In the genomic region with DNA sequence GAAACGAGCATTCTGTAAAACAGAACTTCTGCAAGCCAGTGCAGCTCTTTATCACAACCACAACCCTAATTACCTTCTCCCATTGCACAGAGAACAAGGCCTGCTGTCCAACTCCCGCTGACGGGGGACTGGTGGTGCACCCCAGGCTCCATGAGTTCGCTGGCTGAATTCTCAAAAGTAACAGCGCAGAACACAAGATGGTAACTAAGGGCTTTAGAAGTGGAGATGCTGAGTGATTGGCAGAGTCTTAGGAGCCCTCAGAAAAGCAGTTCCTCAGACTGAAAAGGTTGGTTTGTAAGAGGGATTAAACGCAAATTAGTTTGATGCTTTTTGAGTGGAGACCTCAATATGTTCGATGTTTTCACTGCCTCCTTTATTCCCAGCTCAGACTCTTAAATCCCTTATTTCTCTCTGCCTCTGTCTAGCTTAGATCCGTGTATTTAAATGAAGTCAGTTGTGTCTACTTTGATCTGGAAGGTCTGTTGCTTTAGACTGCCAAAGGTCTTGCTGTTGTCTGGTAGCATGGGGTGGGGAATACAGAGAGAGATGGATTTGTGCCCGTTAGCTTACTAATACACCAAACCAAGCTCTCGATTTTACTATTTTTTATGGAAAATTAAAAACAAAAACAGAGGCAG, we compare ENCODE assay signal across 24 mouse cellular contexts. TPM values are rescaled to one million over a fixed set of nuclear protein-coding genes. Genes with fewer than 3 reads are reported as not detected.
A peak's percentile ranks its signal among the peaks of the same experiment; 100 is the strongest.
DNase-seq lines count a peak whose midpoint lies in the region; ATAC-seq and TF ChIP-seq lines count a peak whose summit lies in the region.
"Had no signal": no experiment of that assay in that cellular context is flagged by ENCODE, and none has a peak within 500 bp of the region (broad histone marks: within the 10 kb centered on the region; RNA-seq: fewer than 3 reads in every experiment).

No protein-coding gene starts in this region.

- no peak for TF ChIP-seq CTCF in midbrain, postnatal 0 days (IDR thresholded peaks at IDR 0.05)
- TF ChIP-seq CTCF in liver, postnatal 0 days (IDR thresholded peaks at IDR 0.05; ENCODE audit: low read depth) = no peak

- TF ChIP-seq EP300 in liver, postnatal 0 days (IDR thresholded peaks at IDR 0.05; ENCODE audit: low read depth) = no peak

- H3K27me3 ChIP-seq in midbrain, embryonic 10.5 days (ENCODE audit: low read depth, poor library complexity, severe bottlenecking) = peaks cover 64% of the 10 kb centered on the region
- no peaks in the 10 kb centered on the region for H3K27me3 ChIP-seq in midbrain, postnatal 0 days (ENCODE audit: insufficient read depth, low read length)
- no peaks in the 10 kb centered on the region for H3K27me3 ChIP-seq in forebrain, embryonic 14.5 days (replicated peaks; ENCODE audit: control insufficient read depth, insufficient read depth, low read length)
- peaks cover 57% of the 10 kb centered on the region for H3K27me3 ChIP-seq in midbrain, embryonic 12.5 days
- H3K27me3 ChIP-seq in liver, postnatal 0 days (ENCODE audit: insufficient read depth, low read length) = no peaks in the 10 kb centered on the region
- H3K27me3 ChIP-seq: Patski had no signal

- peak; percentile 24 for DNase-seq in midbrain, embryonic 10.5 days (ENCODE audit: low spot score)
- no peak for DNase-seq in midbrain, postnatal 0 days (ENCODE audit: low spot score)
- DNase-seq in forebrain, embryonic 14.5 days (ENCODE audit: low spot score) = peak; percentile 73
- no peak for DNase-seq in right cerebral cortex, adult 2 months (ENCODE audit: low spot score in 2 of 2)
- DNase-seq in left cerebral cortex, postnatal 36 days (ENCODE audit: low spot score in 2 of 2) = no peak
- DNase-seq in right cerebral cortex, postnatal 14 days = no peak
- DNase-seq in liver, postnatal 0 days = no peak
- DNase-seq: adrenal gland, postnatal 10 days; cerebellum, adult 11-12 months; cerebellum, adult 9-11 months; gastrocnemius, postnatal 10 days; heart, postnatal 14 days; kidney, adult 8-10 months; layer of hippocampus, adult 9-11 months; liver; lung, embryonic 14.5 days; retina, postnatal 1 day; spleen, adult 18-20 months had no signal

- no peak overlapping the region for H3K4me3 ChIP-seq in midbrain, embryonic 10.5 days
- H3K4me3 ChIP-seq in midbrain, postnatal 0 days (ENCODE audit: low read depth, low read length) = no peak overlapping the region
- H3K4me3 ChIP-seq in forebrain, embryonic 14.5 days (ENCODE audit: low read depth, low read length) = no peak overlapping the region
- H3K4me3 ChIP-seq in midbrain, embryonic 12.5 days = no peak overlapping the region
- no peak overlapping the region for H3K4me3 ChIP-seq in liver, postnatal 0 days (ENCODE audit: low read depth, low read length)

- H3K4me2 ChIP-seq in midbrain, postnatal 0 days (ENCODE audit: low read depth, low read length, poor library complexity, severe bottlenecking) = no peak overlapping the region
- no peak overlapping the region for H3K4me2 ChIP-seq in forebrain, embryonic 14.5 days (ENCODE audit: low read length)
- H3K4me2 ChIP-seq in midbrain, embryonic 12.5 days (replicated peaks) = no peak overlapping the region
- H3K4me2 ChIP-seq in liver, postnatal 0 days (ENCODE audit: low read depth, low read length) = no peak overlapping the region
- H3K4me2 ChIP-seq: lung, embryonic 14.5 days had no signal

- ATAC-seq in midbrain, postnatal 0 days (ENCODE audit: low FRiP score) = no peak
- ATAC-seq in forebrain, embryonic 14.5 days = peak; percentile 86
- peak; percentile 69 for ATAC-seq in midbrain, embryonic 12.5 days (ENCODE audit: low FRiP score, low read depth)
- no peak for ATAC-seq in liver, postnatal 0 days
- ATAC-seq: hindbrain, embryonic 16.5 days; intestine, embryonic 16.5 days; Patski had no signal

- H3K9me3 ChIP-seq in midbrain, embryonic 10.5 days (replicated peaks) = peaks cover 15% of the 10 kb centered on the region; the same call in 1 of the 2 replicates
- no peaks in the 10 kb centered on the region for H3K9me3 ChIP-seq in midbrain, postnatal 0 days (ENCODE audit: low read length)
- H3K9me3 ChIP-seq in forebrain, embryonic 14.5 days (replicated peaks; ENCODE audit: control insufficient read depth, low read length) = 0 out of 2 replicates have a peak, but pooled peaks cover 2% of the 10 kb centered on the region
- peaks cover 5% of the 10 kb centered on the region; the same call in 1 of the 2 replicates for H3K9me3 ChIP-seq in midbrain, embryonic 12.5 days
- no peaks in the 10 kb centered on the region for H3K9me3 ChIP-seq in liver, postnatal 0 days (ENCODE audit: low read length)

- intact Hi-C loops in left cerebral cortex, postnatal 36 days (cut with DNase I) = no loop called here

- peaks cover 22% of the 10 kb centered on the region for H3K4me1 ChIP-seq in midbrain, embryonic 10.5 days
- no peaks in the 10 kb centered on the region for H3K4me1 ChIP-seq in midbrain, postnatal 0 days (ENCODE audit: insufficient read depth, low read length)
- H3K4me1 ChIP-seq in forebrain, embryonic 14.5 days (ENCODE audit: control insufficient read depth, insufficient read depth, low read length) = no peaks in the 10 kb centered on the region
- H3K4me1 ChIP-seq in midbrain, embryonic 12.5 days = peaks cover 9% of the 10 kb centered on the region
- H3K4me1 ChIP-seq in liver, postnatal 0 days (ENCODE audit: insufficient read depth) = peaks cover 6% of the 10 kb centered on the region

- no peak overlapping the region for H3K9ac ChIP-seq in midbrain, postnatal 0 days (replicated peaks; ENCODE audit: low read length, poor library complexity, severe bottlenecking)
- no peak overlapping the region for H3K9ac ChIP-seq in forebrain, embryonic 14.5 days (ENCODE audit: low read length)
- H3K9ac ChIP-seq in midbrain, embryonic 12.5 days (replicated peaks) = no peak overlapping the region
- no peak overlapping the region for H3K9ac ChIP-seq in liver, postnatal 0 days (replicated peaks)
- H3K9ac ChIP-seq: liver, embryonic 14.5 days; lung, embryonic 14.5 days had no signal

- 36% methylated on average over 10 of the region's 10 CpGs for WGBS in midbrain, embryonic 10.5 days
- WGBS in midbrain, postnatal 0 days = 17% methylated on average over 10 of the region's 10 CpGs
- WGBS in forebrain, embryonic 14.5 days = 8% methylated on average over 10 of the region's 10 CpGs
- 15% methylated on average over 10 of the region's 10 CpGs for WGBS in midbrain, embryonic 12.5 days
- WGBS in liver, postnatal 0 days (ENCODE audit: insufficient replicate concordance) = 79% methylated on average over 10 of the region's 10 CpGs

- no peaks in the 10 kb centered on the region for H3K36me3 ChIP-seq in midbrain, embryonic 10.5 days
- no peaks in the 10 kb centered on the region for H3K36me3 ChIP-seq in midbrain, postnatal 0 days (ENCODE audit: insufficient read depth, low read length)
- no peaks in the 10 kb centered on the region for H3K36me3 ChIP-seq in forebrain, embryonic 14.5 days (ENCODE audit: control insufficient read depth, insufficient read depth, low read length)
- no peaks in the 10 kb centered on the region for H3K36me3 ChIP-seq in midbrain, embryonic 12.5 days
- H3K36me3 ChIP-seq in liver, postnatal 0 days (replicated peaks; ENCODE audit: insufficient read depth, low read length) = no peaks in the 10 kb centered on the region

- peak overlapping the region; percentile 61 for H3K27ac ChIP-seq in midbrain, embryonic 10.5 days (replicated peaks)
- H3K27ac ChIP-seq in midbrain, postnatal 0 days (ENCODE audit: low read depth, low read length) = no peak overlapping the region
- H3K27ac ChIP-seq in forebrain, embryonic 14.5 days (ENCODE audit: low read depth, low read length) = no peak overlapping the region
- H3K27ac ChIP-seq in midbrain, embryonic 12.5 days (replicated peaks) = 0 out of 2 replicates have a peak overlapping the region, but pooled peaks have one; percentile 42
- no peak overlapping the region for H3K27ac ChIP-seq in liver, postnatal 0 days (ENCODE audit: low read depth)
- H3K27ac ChIP-seq: kidney, postnatal 0 days; liver, embryonic 14.5 days had no signal

RNA-seq across cellular contexts. Expression of gene Degs1, which starts 30.0 kb away (rescaled TPM):
- polyA plus RNA-seq in midbrain, embryonic 10.5 days (2016; fragmentation: Nextera tagmentation; extraction: Ambion mirVana) = 68.6 and 73.7 TPM in 2 replicates
- total RNA-seq in midbrain, postnatal 0 days (2014; rRNA removed) = 83.0 and 97.7 TPM in 2 replicates
- polyA plus RNA-seq in midbrain, postnatal 0 days (2015; fragmentation: Nextera tagmentation; extraction: Ambion mirVana) = 107 and 112 TPM in 2 replicates
- polyA plus RNA-seq in forebrain, embryonic 14.5 days (2014; fragmentation: Nextera tagmentation; extraction: Ambion mirVana) = 72.1 and 73.3 TPM in 2 replicates
- 60.5 and 62.3 TPM in 2 replicates for polyA plus RNA-seq in midbrain, embryonic 12.5 days (2016; fragmentation: Nextera tagmentation; extraction: Ambion mirVana)
- total RNA-seq in left cerebral cortex, postnatal 36 days (2021) = 10 to 100 TPM; 76.0 to 80.8 TPM
- 96.4 and 96.8 TPM in 2 replicates for polyA plus RNA-seq in liver, postnatal 0 days (2015; fragmentation: Nextera tagmentation; extraction: Ambion mirVana)

Comparison
In these comparisons a context has a peak if more than half of its experiments do, and no peak if none do; other contexts are left out.
1. DNase-seq: peak in midbrain, embryonic 10.5 days (single experiment) and forebrain, embryonic 14.5 days (single experiment); none in midbrain, postnatal 0 days (single experiment), right cerebral cortex, adult 2 months (0 of 2), left cerebral cortex, postnatal 36 days (0 of 2), right cerebral cortex, postnatal 14 days (single experiment) and liver, postnatal 0 days (single experiment).
2. H3K27ac ChIP-seq: peak in midbrain, embryonic 10.5 days (single experiment) and midbrain, embryonic 12.5 days (single experiment); none in midbrain, postnatal 0 days (single experiment), forebrain, embryonic 14.5 days (single experiment) and liver, postnatal 0 days (single experiment).
3. ATAC-seq: peak in forebrain, embryonic 14.5 days (single experiment) and midbrain, embryonic 12.5 days (single experiment); none in midbrain, postnatal 0 days (single experiment) and liver, postnatal 0 days (single experiment).